Mouse (Mus musculus) urinary bladder, postnatal 25 days (tissue): ENCODE measurements around the gene Dbp.
"Not testable (repeated sequence)": the region's sequence is repeated elsewhere in the genome, so short reads cannot be mapped to it uniquely, and the experiment has no call there.

Experiments used
- DNase-seq: peaks from one replicate; pipeline ENCODE4 v3.0.0; 2022; ENCODE audit warnings: low spot score

Dbp gene

GRCm38 (mm10) chr7:45704730-45705442 is at the start of gene Dbp:
TSS of gene Dbp (plus strand) at chr7:45705088.
- peak; percentile 91 for DNase-seq

- no peak for DNase-seq
Observed at GRCm38 (mm10) chr7:45660746-45661478, 44.0 kb upstream of the Dbp start.

GRCm38 (mm10) chr7:45661702-45662101 is 43.2 kb upstream of the Dbp start:
- DNase-seq: not testable (repeated sequence)

DNA sequence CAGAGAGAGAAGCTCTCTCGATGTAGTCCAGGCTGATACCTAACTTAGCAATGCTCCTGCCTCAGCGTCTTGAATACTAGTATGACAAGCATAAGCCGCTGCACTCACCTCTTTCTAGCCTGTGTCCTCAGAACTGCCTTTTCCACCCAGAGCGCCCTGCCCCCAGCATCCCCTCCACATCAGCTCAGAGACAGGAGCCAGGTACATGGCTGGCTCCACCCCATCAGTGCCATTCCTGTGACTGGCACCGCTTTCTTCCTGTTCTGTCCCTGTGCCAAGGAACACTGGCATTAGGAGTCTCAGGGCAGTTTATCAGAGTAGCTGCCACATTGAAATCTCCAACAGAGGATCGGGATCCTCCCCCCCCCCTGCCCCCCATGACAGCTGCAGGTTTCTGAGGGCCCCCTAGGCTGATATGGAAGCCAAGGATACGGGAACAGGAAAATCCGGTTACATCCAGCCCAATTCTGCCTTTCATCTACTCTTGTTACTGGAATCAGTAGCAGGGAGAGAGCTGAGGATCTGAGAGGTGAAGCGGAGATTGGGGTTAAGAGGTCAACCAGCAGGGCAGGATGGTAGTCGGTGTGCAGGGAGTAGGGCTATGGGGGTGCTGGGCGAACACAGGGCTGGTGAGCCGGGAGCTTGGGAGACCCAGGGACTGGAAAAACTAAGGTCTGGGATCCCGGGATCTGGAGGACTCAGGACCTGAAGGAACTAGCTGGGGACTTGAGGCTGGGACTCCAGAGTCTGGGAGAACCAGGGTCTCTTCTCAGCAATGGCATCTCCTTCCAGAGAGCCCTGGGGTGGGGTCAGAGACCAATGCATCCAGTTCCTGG is 39.4 kb upstream of the Dbp start:
- no peak for DNase-seq

GRCm38 (mm10) chr7:45666161-45666560 is 38.7 kb upstream of the Dbp start, which contains the start of gene Fut2:
TSS of gene Fut2 (minus strand) at chr7:45666394.
- DNase-seq: no peak

DNA sequence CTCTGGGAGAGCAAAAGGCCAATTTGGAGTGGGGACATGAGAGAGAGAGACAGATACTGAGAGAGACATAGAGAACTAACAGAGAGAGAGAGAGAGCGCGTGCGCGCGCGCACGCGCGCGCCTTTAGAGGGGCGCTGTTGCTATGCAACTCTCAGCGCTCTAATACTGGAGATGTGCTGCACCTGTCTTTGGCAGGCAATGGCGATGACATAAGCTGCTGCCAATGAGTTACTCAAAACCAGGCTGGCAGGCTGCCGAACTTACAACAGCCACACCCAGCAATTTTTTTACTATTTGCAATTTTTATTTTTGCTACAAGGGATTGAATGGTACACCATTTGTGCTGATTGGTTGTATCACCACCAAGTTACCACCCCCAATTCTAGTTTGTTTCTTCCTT is 37.1 kb upstream of the Dbp start:
- no peak for DNase-seq

DNA sequence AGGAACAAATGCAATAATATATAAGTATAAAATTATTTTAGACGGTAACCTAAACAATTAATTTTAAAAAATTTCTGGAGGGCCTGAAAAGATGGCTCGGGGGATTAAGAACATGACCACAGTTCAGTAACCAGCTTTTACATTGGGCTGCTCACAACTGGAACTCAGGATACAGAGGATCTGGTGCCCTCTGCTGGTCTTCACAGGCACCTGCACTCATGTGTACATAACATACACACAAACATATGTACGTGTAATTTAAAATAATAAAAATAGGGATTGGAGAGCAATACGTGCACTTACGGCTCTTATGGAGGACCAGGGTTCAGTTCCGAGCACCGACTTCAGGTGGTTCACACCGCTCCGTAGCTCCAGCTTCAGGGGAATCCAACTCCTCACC is 36.0 kb upstream of the Dbp start:
- no peak for DNase-seq

- DNase-seq: no peak
Observed at GRCm38 (mm10) chr7:45677627-45678295, 27.1 kb upstream of the Dbp start.

GRCm38 (mm10) chr7:45678513-45678912 is 26.4 kb upstream of the Dbp start:
- DNase-seq: no peak

- no peak for DNase-seq
Observed at GRCm38 (mm10) chr7:45679966-45680621, 24.8 kb upstream of the Dbp start.

DNA sequence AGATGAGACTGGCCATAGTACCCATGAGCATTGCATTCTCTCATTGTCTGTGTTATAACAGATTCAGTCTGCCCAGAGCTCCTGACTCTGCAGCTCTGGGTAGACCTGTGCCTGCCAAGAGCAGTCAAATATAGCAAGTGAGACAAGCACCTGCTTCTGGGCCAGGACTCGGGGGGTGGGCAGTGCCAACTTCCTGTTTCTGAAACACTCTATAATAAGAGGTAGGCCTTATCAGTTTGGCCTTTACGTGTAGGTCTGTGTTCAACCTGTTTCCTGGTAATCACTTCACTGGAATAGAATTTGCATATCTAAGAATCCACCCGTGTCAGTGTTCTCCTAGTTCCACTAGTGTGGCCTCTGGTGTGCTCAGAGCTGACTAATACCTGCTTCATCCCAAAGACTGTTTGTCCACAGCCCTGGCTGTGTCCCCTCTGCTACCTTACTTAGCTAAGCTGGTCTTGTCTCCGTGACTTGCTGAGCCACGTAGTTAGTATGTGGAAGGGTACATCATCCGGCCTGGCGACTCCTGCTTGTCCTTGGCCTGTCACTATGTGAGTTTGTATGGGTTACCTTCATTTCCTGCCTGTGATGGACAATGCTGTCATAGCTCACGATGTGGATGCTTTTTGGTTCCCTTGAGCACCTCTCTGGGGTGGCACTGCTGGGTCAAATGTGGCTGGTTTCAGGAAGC is 23.7 kb upstream of the Dbp start:
- DNase-seq: no peak

DNA sequence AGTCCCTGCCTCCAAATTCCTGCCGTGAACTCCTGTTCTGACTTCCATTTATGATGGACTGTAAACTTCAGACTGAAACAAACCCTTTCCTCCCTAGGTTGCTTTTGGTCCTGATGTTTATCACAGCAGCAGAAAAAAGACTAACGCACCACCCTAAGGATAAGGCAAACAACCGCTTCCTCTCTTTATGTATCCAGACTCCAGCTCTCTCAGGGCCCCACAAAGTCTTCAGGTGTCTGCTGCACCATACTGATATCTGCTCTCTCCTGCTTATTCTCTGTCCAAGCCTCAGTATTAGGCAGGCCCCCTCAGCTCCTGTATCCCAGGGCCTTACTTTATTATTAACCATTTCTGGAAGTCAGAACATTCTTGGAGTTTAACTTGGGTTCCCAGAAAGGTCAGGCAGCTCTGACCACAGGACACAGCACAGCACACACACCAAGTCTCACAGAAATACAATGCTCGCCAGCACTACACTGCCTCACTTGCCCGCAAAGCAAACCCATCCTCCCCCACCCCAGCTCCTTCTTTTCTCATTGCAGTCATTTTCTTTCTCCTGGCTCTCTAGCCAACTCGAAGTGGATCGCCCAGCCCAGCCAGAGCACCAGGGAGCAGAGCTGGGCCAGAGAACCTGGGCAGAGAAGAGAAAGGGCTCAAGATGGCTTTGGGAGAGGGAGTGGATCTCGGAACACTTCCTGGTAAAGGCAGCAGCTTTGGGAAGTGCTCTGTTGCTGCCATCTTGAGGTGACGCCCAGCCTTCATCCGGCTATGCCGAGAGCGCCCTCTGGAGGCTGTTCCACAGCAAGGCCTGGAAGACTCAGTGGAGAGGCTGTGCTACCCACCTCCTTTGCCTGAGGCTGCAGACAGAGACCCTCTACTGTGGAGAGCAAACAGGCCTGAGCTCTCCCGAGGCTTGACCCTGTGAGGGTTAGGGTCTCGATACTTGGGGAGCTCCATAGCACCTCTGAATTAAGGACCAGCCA is 22.5 kb upstream of the Dbp start:
- peak; percentile 87 for DNase-seq

DNA sequence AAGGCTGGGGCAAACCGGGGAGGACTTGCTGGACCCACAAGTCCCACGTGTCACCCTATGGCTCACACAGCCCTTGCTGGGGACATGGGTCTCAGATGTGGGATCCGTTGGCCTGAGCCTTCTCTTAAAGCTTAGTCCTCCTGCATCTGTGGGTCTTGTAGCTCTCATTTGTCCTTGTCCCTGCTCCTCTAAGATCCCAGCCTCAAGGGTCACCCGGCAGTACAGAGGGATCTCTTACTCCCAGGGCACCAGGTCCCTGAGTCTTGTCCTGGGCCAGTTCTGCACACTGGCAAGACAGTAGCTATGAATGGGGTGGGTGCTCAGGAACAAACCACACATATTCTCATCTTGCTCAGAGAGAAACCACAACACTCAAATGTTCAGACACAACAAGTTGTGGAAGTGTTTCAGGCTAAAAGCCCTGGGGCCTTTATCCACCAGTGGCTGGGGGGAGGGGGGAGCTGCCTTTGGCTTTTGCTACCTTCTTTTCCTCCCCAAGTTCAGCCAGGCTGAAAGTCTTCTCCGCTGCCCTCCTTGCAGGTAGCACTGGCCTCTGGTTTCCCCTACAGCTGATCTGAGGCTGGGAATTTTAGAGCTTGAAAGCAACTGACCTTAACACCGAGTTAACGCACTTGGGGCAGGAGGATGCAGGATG is 21.4 kb upstream of the Dbp start, which contains the start of gene Ntn5:
Ntn5 (plus strand) TSS at position 627 of the 655 bp plus-strand sequence.
- DNase-seq: no peak

- no peak for DNase-seq
Observed at GRCm38 (mm10) chr7:45685811-45686210, 19.1 kb upstream of the Dbp start.

DNA sequence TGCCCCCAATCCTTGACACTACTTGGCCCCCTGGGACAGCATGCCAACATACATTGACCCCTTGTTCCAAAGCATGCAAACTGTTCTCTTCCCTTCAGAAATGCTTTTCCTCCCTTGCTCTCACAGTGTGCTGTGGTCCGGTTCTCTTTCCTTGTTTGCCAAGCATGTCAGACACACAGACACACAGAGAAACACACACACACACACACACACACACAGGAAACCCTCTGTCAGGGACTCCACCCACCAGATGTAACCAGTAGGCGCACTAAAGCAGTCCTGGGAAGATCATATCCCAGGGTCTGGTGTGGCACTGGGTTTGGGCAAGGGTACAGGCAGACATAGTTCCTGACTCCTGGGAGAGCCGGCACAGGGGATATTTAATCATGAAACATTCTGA is 18.0 kb upstream of the Dbp start:
- no peak for DNase-seq

GRCm38 (mm10) chr7:45689099-45689498 is 15.8 kb upstream of the Dbp start:
- no peak for DNase-seq

DNA sequence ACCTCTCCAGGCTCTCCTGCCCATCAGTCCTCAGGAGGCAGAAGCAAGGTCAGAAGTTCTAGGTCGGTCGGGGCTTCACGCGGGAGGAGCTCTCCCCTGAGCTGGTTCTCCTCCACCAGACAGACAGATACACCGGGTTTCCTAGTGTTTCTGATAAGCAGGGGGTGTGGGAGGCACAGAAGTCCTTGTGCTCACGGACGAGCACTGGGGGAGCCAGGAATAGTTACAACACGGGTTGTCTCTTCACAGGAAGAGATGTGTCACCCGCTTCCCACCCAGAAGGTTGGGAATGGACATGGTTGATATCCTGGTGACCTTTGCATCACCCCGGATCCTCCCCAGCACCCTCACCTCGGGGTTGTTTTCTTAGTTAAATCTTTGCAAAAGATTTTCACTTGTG is 15.1 kb upstream of the Dbp start:
- DNase-seq: no peak

DNA sequence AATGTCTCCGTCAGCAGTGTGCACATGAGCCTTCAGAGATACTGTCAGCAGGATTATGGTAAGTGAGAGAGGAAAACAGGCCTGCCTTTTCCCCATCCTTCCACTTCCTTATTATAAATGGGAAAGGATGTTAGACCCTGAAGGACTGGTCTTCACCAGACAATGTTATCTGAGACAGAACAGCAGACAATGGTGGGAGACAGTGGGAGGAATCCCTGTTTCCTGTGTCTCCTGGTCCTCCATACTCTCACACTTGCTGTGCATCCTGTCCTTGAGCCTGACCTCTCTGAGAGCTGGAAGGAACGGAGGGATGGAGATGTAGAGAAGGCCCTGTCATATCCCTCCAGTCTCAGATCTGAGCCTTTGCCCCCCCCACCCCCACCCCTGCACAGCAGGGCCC is 12.5 kb upstream of the Dbp start:
- DNase-seq: no peak

DNA sequence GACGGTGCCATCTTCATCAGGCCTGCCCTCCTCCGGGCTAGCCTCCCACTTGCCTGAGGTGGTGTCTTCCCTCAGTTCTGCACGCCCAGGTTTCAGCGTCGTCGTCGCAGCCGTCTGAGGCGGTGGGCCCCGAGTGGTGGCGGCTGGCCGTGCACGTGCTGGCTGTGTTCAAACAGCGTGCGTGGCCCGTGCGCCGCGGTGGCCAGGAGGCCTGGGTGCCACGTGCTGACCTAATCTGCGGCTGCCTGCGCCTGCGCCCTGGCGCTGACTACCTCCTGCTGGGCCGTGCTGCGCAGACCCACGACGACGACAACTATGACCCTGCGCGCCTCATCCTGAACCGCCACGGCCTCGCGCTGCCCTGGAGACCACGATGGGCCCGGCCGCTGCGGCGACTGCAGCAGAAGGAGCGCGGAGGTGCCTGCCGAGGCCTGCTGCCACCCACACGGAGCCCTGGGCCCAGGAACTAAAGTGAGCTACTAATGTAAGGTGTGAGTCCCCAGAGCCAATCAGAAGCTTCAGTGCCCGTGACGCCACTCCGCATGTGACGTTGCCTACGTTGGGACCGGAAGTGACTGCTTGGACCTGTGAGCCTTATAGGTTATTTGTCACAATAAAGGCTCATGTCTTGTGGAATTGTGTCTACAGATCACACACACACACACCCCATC is 10.8 kb upstream of the Dbp start, which contains the start of gene Sec1:
Sec1 (minus strand) TSS at position 482 of the 671 bp plus-strand sequence.
- no peak for DNase-seq
